Mouse (Mus musculus) induced T-regulatory cell, adult 2 months (primary cell): ENCODE data around the gene Acsm1.
A peak's percentile ranks its signal among the peaks of the same experiment; 100 is the strongest.

Source experiments
- DNase-seq: peaks from one replicate; pipeline ENCODE4 v3.0.0-alpha.2; 2012; ENCODE audit warnings: low read depth

Acsm1 gene

GRCm38 (mm10) chr7:119670925-119671324 lies 64.1 kb downstream of the Acsm1 start:
- DNase-seq = peak; percentile 3

DNA sequence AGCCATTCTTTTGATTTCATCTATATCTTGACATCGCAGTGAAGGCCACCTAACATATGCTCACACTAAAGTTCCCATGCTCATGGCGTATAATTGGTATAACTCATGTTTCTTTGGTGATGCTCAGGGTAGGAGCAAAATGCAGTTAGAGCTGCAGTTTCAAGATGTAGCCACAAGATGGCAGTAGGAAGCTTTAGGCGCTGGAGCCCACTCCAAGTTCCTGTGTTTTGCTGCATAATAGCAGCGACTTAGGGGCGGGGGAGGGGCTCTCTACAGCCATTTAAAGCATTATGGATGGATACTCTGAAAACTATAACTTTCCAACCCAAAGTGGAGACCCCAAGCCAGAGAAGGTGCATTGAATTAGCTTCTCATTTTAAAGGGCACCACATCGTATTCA lies 66.6 kb downstream of the Acsm1 start:
- peak; percentile 55 for DNase-seq

- no peak for DNase-seq
Measured at GRCm38 (mm10) chr7:119680107-119680506, 73.3 kb downstream of the Acsm1 start.

DNA sequence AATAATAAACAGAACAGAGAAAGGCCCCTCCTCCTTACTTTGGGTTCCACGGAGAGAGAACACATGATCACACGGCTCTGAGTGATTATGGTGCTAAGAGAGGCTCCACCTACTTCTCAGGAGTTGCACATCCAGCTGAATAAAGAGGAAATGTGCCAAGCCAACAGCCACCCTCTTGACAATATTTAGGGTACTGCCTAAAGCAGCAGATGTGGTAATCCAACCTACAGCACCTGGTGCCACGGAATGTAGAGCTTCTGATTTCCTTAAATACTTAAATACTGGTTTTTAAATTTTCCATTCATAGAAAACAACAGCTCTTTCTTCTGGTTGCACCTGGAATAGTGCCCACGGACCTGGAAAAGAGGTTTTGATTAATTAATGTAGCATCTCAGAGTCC lies 75.9 kb downstream of the Acsm1 start:
- no peak for DNase-seq

DNA sequence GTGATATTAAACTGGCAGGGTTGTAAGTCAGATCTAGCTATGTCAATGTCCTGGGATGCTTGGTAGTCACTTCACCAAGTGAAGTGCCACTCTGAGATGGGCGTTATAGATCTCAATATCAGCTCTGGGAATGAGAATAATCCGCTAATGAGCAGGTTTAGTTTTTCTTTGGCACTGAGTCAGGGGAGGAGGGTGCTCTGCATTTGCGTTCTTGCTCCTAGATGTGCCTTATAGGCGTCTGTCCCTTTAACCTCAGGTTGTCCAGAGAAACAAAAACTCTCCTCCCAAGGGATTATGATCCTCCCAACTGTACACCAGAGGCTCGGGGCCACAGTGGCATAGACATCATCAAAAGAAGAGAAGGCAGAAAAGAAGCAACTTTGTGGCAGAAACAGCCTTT lies 82.9 kb downstream of the Acsm1 start, which contains the start of gene Acsm4:
Gene Acsm4, plus strand, starts transcription at position 301 of the 400 bp plus-strand sequence.
- no peak for DNase-seq

GRCm38 (mm10) chr7:119692302-119692701 lies 85.5 kb downstream of the Acsm1 start:
- no peak for DNase-seq

DNA sequence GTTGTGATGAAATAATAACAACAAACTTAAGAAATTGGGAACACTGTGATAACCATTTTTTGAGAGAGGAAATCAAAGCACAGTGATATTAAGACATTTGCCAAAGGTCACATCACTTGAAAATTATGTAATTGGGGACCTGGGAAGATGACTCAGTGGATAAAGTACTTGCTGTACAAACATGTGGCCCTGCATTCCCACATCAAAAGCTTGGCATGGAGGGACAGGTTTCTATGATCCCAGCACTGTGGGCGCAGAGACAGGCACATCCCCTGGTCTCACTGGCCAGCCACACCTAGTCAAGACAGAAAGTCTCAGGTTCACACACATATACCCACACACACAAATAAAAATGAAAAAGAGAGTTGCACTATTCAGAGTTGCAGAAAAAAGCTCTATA lies 88.1 kb downstream of the Acsm1 start:
- DNase-seq = no peak
